Mouse (Mus musculus) limb, embryonic 13.5 days (tissue): ENCODE results near the gene Fam166b. TPM values are rescaled to one million over a fixed set of nuclear protein-coding genes. Genes with fewer than 3 reads are reported as not detected.
A peak's percentile ranks its signal among the peaks of the same experiment; 100 is the strongest.

Experiments
- ATAC-seq: fragments of 200-750 bp; cut with Nextera tagmentation; 2 replicates; pipeline ENCODE4 v1.8.0; 2017; ENCODE audit warnings: low read depth, moderate number of reproducible peaks, moderate TSS enrichment; ENCODE audit not compliant: low FRiP score
- H3K27ac ChIP-seq: fragments of 300-500 bp; sonication (generic); 2 replicates; pipeline ENCODE4 v1.5.1; 2015; ENCODE audit warnings: inconsistent platforms, mild to moderate bottlenecking, moderate library complexity
- H3K27me3 ChIP-seq: fragments of 300-500 bp; sonication (generic); 2 replicates; pipeline ENCODE4 v1.6.1; 2015; ENCODE audit warnings: mild to moderate bottlenecking, inconsistent platforms
- H3K36me3 ChIP-seq: fragments of 300-500 bp; sonication (generic); 2 replicates; pipeline ENCODE4 v1.6.1; 2015; ENCODE audit warnings: inconsistent platforms, mild to moderate bottlenecking, moderate library complexity
- H3K4me1 ChIP-seq: fragments of 300-500 bp; sonication (generic); 2 replicates; pipeline ENCODE4 v1.6.1; 2015; ENCODE audit warnings: inconsistent platforms
- H3K4me2 ChIP-seq: fragments of 300-500 bp; sonication (generic); replicated peaks from 2 replicates; pipeline ENCODE4 v1.6.1; 2015; ENCODE audit warnings: inconsistent platforms, mild to moderate bottlenecking, moderate library complexity
- H3K4me3 ChIP-seq: fragments of 300-500 bp; sonication (generic); 2 replicates; pipeline ENCODE4 v1.5.1; 2015; ENCODE audit warnings: moderate library complexity, mild to moderate bottlenecking, inconsistent platforms
- H3K9ac ChIP-seq: fragments of 300-500 bp; sonication (generic); 2 replicates; pipeline ENCODE4 v1.6.1; 2015; ENCODE audit warnings: mild to moderate bottlenecking, inconsistent platforms
- H3K9me3 ChIP-seq: fragments of 300-500 bp; sonication (generic); 2 replicates; pipeline ENCODE4 v1.6.1; 2016; ENCODE audit warnings: inconsistent platforms
- WGBS: fragments of 180-500 bp; shearing (Covaris S2); methylation state at CpG from one replicate; pipeline ENCODE4 v1.1.7; 2015; 5-methylcytosine and 5-hydroxymethylcytosine counted together
- polyA plus RNA-seq: library from polyadenylated mRNA; unstranded; fragments of >200 nt; fragmentation: Nextera tagmentation; extraction: Ambion mirVana; gene quantifications from 2 replicates; pipeline ENCODE4 v1.2.1, GENCODE M21; 2015

Gene Fam166b
- polyA plus RNA-seq, 1 experiment from 2014 or later = not detected

DNA sequence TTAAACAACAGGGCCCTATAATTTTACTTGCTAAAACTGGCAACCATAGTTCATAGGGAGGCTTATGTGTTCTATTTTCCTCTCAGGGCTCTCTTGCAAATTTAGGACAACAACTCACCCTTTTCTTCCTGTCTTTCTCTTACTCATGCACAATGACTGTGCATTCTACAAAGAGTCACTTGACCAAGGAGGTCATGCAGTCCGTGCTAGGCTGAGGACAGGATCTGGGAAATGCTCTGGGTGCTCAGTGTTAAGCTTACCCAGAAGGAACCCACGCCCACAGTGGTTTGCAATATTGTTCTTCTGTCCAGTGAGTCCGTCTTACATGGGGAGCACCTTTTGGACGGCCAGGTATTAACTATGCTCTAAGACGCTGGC, 44.9 kb downstream of the Fam166b start:
- Histone ChIP-seq H3K27ac (no peak overlapping the region), H3K4me2 (no peak overlapping the region), H3K4me1 (peaks cover 18% of the 10 kb centered on the region), H3K4me3 (no peak overlapping the region), H3K27me3 (peaks cover 14% of the 10 kb centered on the region), H3K9ac (no peak overlapping the region), H3K9me3 (no peaks in the 10 kb centered on the region), H3K36me3 (no peaks in the 10 kb centered on the region)
- no peak for ATAC-seq
- 81% methylated on average over 5 of the region's 5 CpGs for WGBS

DNA sequence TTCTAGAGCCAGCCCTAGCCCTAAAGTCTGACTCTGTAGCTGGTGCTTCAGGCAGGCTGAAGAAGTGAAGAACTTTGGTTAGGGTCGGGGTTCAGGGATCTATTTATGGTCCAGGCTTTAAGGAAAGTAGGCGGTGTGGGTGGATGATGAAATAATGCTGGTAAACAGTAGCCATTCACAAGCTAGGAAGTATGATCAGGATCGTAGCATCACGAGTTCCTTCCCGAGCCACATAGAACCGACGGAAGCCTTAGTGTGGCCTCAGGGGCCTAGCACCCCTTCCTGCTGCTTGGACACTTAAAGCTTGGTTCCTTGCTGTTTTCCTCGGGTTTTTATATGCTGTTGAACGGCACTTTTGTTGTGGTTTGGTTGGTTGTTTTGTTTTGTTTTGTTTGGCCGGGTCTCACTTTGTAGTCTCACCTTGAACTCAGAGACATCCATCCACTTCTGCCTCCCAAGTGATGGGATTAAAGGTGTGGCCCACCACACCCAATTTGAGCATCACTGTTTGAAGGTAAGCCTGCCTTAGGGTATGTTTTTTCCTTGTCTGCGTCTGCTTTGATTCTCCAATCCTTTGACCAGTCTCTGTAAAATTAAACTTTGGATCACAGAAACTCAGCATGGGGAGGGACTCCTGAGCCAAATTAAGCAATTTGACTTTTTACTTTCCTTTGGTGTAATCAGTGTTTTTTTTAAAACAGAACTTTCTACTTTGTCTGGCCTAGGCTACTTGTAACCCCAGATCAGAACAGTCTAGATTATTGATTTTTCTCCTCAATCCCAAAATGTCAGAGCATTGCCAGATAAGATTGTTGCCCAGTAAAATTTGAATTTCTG, 45.5 kb downstream of the Fam166b start:
- WGBS = 68% methylated on average over 11 of the region's 11 CpGs
- Histone ChIP-seq H3K4me3 (no peak overlapping the region), H3K4me2 (peak overlapping the region; percentile 88; the same call in 1 of the 2 replicates), H3K36me3 (no peaks in the 10 kb centered on the region), H3K4me1 (peaks cover 18% of the 10 kb centered on the region), H3K27me3 (peaks cover 14% of the 10 kb centered on the region), H3K27ac (no peak overlapping the region), H3K9ac (no peak overlapping the region), H3K9me3 (no peaks in the 10 kb centered on the region)
- no peak for ATAC-seq

- Histone ChIP-seq H3K9me3 (no peaks in the 10 kb centered on the region), H3K27ac (no peak overlapping the region), H3K4me1 (peaks cover 18% of the 10 kb centered on the region), H3K4me3 (peak overlapping the region; percentile 73), H3K27me3 (peaks cover 14% of the 10 kb centered on the region), H3K9ac (peak overlapping the region; percentile 84), H3K36me3 (no peaks in the 10 kb centered on the region), H3K4me2 (peak overlapping the region; percentile 88)
- ATAC-seq = peak; percentile 81
- WGBS = 6% methylated on average over 29 of the region's 33 CpGs
Observed at GRCm38 (mm10) chr4:43382155-43383020, 46.5 kb downstream of the Fam166b start.

DNA sequence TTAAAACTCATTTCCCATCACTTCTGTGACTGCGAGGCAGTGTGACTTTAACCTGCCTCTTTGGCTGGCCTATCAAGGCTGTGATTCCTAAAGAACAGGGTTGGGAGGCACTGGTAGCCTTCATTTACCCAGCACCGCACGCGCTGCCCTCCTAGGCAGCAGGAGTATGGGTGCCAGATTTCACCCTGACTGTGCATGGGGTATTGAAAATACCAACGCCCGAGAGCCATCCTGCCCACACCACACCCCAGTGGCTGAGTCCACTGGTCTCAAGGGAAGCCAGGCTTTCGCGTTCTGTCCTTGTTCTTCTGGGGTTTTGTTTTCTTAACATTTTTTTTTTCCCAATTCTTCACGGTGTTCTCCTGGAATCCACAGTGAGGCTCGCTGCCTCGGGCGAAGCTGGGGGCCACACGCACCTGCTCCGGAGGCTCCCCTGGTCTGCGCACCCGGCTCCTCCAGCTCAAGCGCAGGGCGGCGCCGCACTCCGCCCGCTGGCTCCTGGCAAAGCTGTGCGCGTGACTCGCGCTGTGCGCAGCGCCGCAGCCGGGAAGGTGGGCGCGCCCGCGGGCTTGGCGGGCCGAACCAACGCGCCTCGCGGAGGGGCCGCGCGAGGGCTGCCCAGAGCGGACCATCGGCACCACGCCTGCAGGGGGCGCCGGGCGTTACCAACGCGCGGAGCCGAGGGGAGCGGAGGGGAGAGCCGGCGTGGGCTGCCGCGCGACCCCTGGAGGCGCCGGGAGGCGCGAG, 47.4 kb downstream of the Fam166b start, which contains the start of gene Rusc2:
Gene Rusc2, plus strand, starts transcription at position 572 of the 747 bp plus-strand sequence.
- H3K4me3 ChIP-seq = peak within 1 kb of the TSS; percentile 73
- under 1% methylated on average over 62 of the region's 63 CpGs for WGBS
- H3K27me3 ChIP-seq = peaks cover 14% of the 10 kb centered on the region
- peak; percentile 96 for ATAC-seq
- H3K4me2 ChIP-seq = peak within 1 kb of the TSS; percentile 88
- H3K4me1 ChIP-seq = peaks cover 18% of the 10 kb centered on the region
- peak within 1 kb of the TSS; percentile 84 for H3K9ac ChIP-seq
- H3K36me3 ChIP-seq = no peaks in the 10 kb centered on the region
- H3K27ac ChIP-seq = no peak within 1 kb of the TSS
- H3K9me3 ChIP-seq = no peaks in the 10 kb centered on the region

GRCm38 (mm10) chr4:43380951-43381350, 48.0 kb downstream of the Fam166b start:
- H3K4me3 ChIP-seq = peak overlapping the region; percentile 73
- H3K27ac ChIP-seq = no peak overlapping the region
- no peaks in the 10 kb centered on the region for H3K36me3 ChIP-seq
- H3K27me3 ChIP-seq = peaks cover 14% of the 10 kb centered on the region
- ATAC-seq = no peak
- WGBS = 44% methylated on average over 10 of the region's 10 CpGs
- no peaks in the 10 kb centered on the region for H3K9me3 ChIP-seq
- H3K9ac ChIP-seq = peak overlapping the region; percentile 84
- H3K4me2 ChIP-seq = peak overlapping the region; percentile 88
- peaks cover 18% of the 10 kb centered on the region for H3K4me1 ChIP-seq

GRCm38 (mm10) chr4:43379601-43380000, 49.3 kb downstream of the Fam166b start:
- Histone ChIP-seq H3K9ac (no peak overlapping the region), H3K9me3 (no peaks in the 10 kb centered on the region), H3K4me2 (no peak overlapping the region), H3K4me1 (peaks cover 18% of the 10 kb centered on the region), H3K4me3 (no peak overlapping the region), H3K36me3 (no peaks in the 10 kb centered on the region), H3K27ac (no peak overlapping the region), H3K27me3 (peaks cover 14% of the 10 kb centered on the region)
- ATAC-seq = no peak
- WGBS = 94% methylated on average over 6 of the region's 6 CpGs

Other genes starting within 250 kb of the Fam166b start
- gene Atp8b5, start 162.0 kb downstream of the Fam166b start, polyA plus RNA-seq = 0.70 and 0.71 TPM in 2 replicates
- gene Rusc2, start 47.2 kb downstream of the Fam166b start, polyA plus RNA-seq = 13.1 and 14.7 TPM in 2 replicates
- 7.7 and 10.3 TPM in 2 replicates for gene Tesk1, start 12.8 kb upstream of the Fam166b start, polyA plus RNA-seq
- gene Cd72, start 25.5 kb upstream of the Fam166b start, polyA plus RNA-seq = 3.0 and 4.2 TPM in 2 replicates
- not detected in 2 replicates for gene Sit1, start 54.6 kb upstream of the Fam166b start, polyA plus RNA-seq
- 71.6 and 74.3 TPM in 2 replicates for gene Ccdc107, start 63.8 kb upstream of the Fam166b start, polyA plus RNA-seq
- 43.8 and 47.3 TPM in 2 replicates for gene Arhgef39, start 70.6 kb upstream of the Fam166b start, polyA plus RNA-seq
- gene Car9, start 77.8 kb upstream of the Fam166b start, polyA plus RNA-seq = 2.3 and 3.3 TPM in 2 replicates
- gene Tpm2, start 94.6 kb upstream of the Fam166b start, polyA plus RNA-seq = 370 and 372 TPM in 2 replicates
- 58.7 and 60.0 TPM in 2 replicates for gene Creb3, start 133.2 kb upstream of the Fam166b start, polyA plus RNA-seq
- gene Tln1, start 133.6 kb upstream of the Fam166b start, polyA plus RNA-seq = 60.4 and 63.6 TPM in 2 replicates
- gene Rgp1, start 149.6 kb upstream of the Fam166b start, polyA plus RNA-seq = 35.0 and 38.5 TPM in 2 replicates
- gene Gba2, start 149.7 kb upstream of the Fam166b start, polyA plus RNA-seq = 26.9 and 27.0 TPM in 2 replicates
- 1.4 and 2.2 TPM in 2 replicates for gene Msmp, start 155.4 kb upstream of the Fam166b start, polyA plus RNA-seq
- 18.7 and 20.2 TPM in 2 replicates for gene Npr2, start 202.8 kb upstream of the Fam166b start, polyA plus RNA-seq
- 0.84 and 1.00 TPM in 2 replicates for gene Spag8, start 224.5 kb upstream of the Fam166b start, polyA plus RNA-seq
- 78.3 and 90.2 TPM in 2 replicates for gene Hint2, start 227.3 kb upstream of the Fam166b start, polyA plus RNA-seq
- gene Tmem8b, start 239.8 kb upstream of the Fam166b start, polyA plus RNA-seq = 7.8 and 8.2 TPM in 2 replicates
- 2.5 and 2.6 TPM in 2 replicates for gene Fam221b, start 240.0 kb upstream of the Fam166b start, polyA plus RNA-seq